ENCODE assay signal across 10 mouse cellular contexts in the genomic region with DNA sequence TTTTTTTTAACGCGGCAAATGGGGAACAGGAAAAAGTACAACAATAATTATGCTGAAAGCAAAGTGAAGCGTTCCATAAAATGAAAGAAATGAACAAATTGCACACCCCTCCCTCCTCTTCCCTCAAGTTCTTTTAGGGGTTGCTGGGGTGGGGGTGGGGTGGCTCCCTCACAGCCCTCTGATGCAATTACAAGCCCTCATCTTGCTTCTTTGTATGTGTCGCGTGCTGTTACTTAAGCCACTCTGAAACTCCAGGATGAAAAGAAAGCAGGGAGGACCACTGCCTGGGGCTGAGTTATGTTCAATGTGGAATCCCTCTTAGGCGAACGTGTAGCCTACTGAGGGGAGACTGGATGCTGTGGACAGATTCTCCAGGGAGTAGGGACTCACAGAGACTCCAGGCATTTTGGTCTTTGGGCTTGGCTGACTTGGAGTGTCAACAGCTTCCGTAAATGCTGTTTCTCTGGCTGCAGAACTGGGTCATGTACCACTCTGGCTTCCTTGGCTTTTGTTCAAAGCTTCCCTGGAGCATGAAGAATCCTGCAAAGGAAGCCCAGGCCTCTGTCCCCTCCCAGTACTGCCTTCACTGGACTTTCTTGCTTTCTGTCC.
DNase-seq lines count a peak whose midpoint lies in the region; ATAC-seq and TF ChIP-seq lines count a peak whose summit lies in the region.
"Had no signal": no experiment of that assay in that cellular context is flagged by ENCODE, and none has a peak within 500 bp of the region (broad histone marks: within the 10 kb centered on the region; RNA-seq: fewer than 3 reads in every experiment).

No protein-coding gene starts in this region.

- no peaks in the 10 kb centered on the region for H3K36me3 ChIP-seq in forebrain, embryonic 10.5 days (replicated peaks)
- no peaks in the 10 kb centered on the region for H3K36me3 ChIP-seq in limb, embryonic 11.5 days (ENCODE audit: control insufficient read depth, insufficient read depth, low read length)
- no peaks in the 10 kb centered on the region for H3K36me3 ChIP-seq in intestine, postnatal 0 days (ENCODE audit: control insufficient read depth, insufficient read depth)
- H3K36me3 ChIP-seq: liver, embryonic 15.5 days had no signal

- 34% methylated on average over 8 of the region's 8 CpGs for WGBS in forebrain, embryonic 10.5 days
- 53% methylated on average over 8 of the region's 8 CpGs for WGBS in limb, embryonic 11.5 days
- 75% methylated on average over 8 of the region's 8 CpGs for WGBS in intestine, postnatal 0 days

- H3K4me3 ChIP-seq in forebrain, embryonic 10.5 days, result peak overlapping the region; percentile 27; the same call in 1 of the 2 replicates
- no peak overlapping the region for H3K4me3 ChIP-seq in limb, embryonic 11.5 days (ENCODE audit: low read depth, low read length)
- H3K4me3 ChIP-seq in intestine, postnatal 0 days (ENCODE audit: low read depth, low read length), result no peak overlapping the region
- H3K4me3 ChIP-seq: liver, embryonic 15.5 days had no signal

- peak overlapping the region; percentile 83 for H3K27ac ChIP-seq in forebrain, embryonic 10.5 days
- H3K27ac ChIP-seq in limb, embryonic 11.5 days (replicated peaks; ENCODE audit: low read depth, low read length), result peak overlapping the region; percentile 65; the same call in 1 of the 2 replicates
- no peak overlapping the region for H3K27ac ChIP-seq in intestine, postnatal 0 days (ENCODE audit: low read depth, low read length)
- H3K27ac ChIP-seq: liver, embryonic 15.5 days had no signal

- peaks cover 42% of the 10 kb centered on the region for H3K4me1 ChIP-seq in forebrain, embryonic 10.5 days
- H3K4me1 ChIP-seq in limb, embryonic 11.5 days (ENCODE audit: control insufficient read depth, insufficient read depth, low read length), result peaks cover 4% of the 10 kb centered on the region; the same call in 1 of the 2 replicates
- no peaks in the 10 kb centered on the region for H3K4me1 ChIP-seq in intestine, postnatal 0 days (replicated peaks; ENCODE audit: control insufficient read depth, insufficient read depth, low read length)
- H3K4me1 ChIP-seq: liver, embryonic 15.5 days had no signal

- DNase-seq in right cerebral cortex, adult 18-20 months, result peak; percentile 43
- no peak for DNase-seq in right cerebral cortex, postnatal 14 days
- peak; percentile 59 for DNase-seq in forebrain, embryonic 10.5 days (ENCODE audit: extremely low spot score, low spot score)
- DNase-seq in limb, embryonic 11.5 days (ENCODE audit: low spot score), result peak; percentile 28
- DNase-seq in heart, postnatal 4 days, result no peak
- no peak for DNase-seq in yolk sac, embryonic 10.5 days (ENCODE audit: low spot score)
- no peak for DNase-seq in adrenal gland, postnatal 4 days (ENCODE audit: low spot score in 2 of 2)

- no peak for TF ChIP-seq CTCF in intestine, postnatal 0 days (IDR thresholded peaks at IDR 0.05; ENCODE audit: low read depth)

- no peaks in the 10 kb centered on the region for H3K9me3 ChIP-seq in forebrain, embryonic 10.5 days
- H3K9me3 ChIP-seq in limb, embryonic 11.5 days (ENCODE audit: control insufficient read depth, low read length), result no peaks in the 10 kb centered on the region
- H3K9me3 ChIP-seq in intestine, postnatal 0 days (ENCODE audit: control insufficient read depth), result no peaks in the 10 kb centered on the region
- H3K9me3 ChIP-seq: liver, embryonic 15.5 days had no signal

- H3K9ac ChIP-seq in limb, embryonic 11.5 days (ENCODE audit: low read length), result no peak overlapping the region
- H3K9ac ChIP-seq in intestine, postnatal 0 days (ENCODE audit: low read depth, low read length), result no peak overlapping the region
- H3K9ac ChIP-seq: liver, embryonic 15.5 days had no signal

- H3K4me2 ChIP-seq in limb, embryonic 11.5 days (ENCODE audit: low read depth, severe bottlenecking), result no peak overlapping the region
- no peak overlapping the region for H3K4me2 ChIP-seq in intestine, postnatal 0 days (replicated peaks; ENCODE audit: low read depth)
- H3K4me2 ChIP-seq: liver, embryonic 15.5 days had no signal

- no peak for ATAC-seq in limb, embryonic 11.5 days (ENCODE audit: insufficient number of reproducible peaks, low FRiP score, low TSS enrichment, low read depth)
- ATAC-seq in intestine, postnatal 0 days, result no peak
- ATAC-seq: Patski had no signal

- H3K27me3 ChIP-seq in forebrain, embryonic 10.5 days (ENCODE audit: poor library complexity, severe bottlenecking), result peaks cover 36% of the 10 kb centered on the region; the same call in 1 of the 2 replicates
- H3K27me3 ChIP-seq in limb, embryonic 11.5 days (ENCODE audit: control insufficient read depth, insufficient read depth, low read length), result no peaks in the 10 kb centered on the region
- no peaks in the 10 kb centered on the region for H3K27me3 ChIP-seq in intestine, postnatal 0 days (replicated peaks; ENCODE audit: control insufficient read depth, insufficient read depth, low read length)
- H3K27me3 ChIP-seq: liver, embryonic 15.5 days; Patski had no signal

Comparison
In these comparisons a context has a peak if more than half of its experiments do, and no peak if none do; other contexts are left out.
1. DNase-seq: peak in right cerebral cortex, adult 18-20 months (single experiment), forebrain, embryonic 10.5 days (single experiment) and limb, embryonic 11.5 days (single experiment); none in right cerebral cortex, postnatal 14 days (single experiment), heart, postnatal 4 days (single experiment), yolk sac, embryonic 10.5 days (single experiment) and adrenal gland, postnatal 4 days (0 of 2).